Mouse (Mus musculus): ENCODE results near the gene Cdk5r1. TPM values are rescaled to one million over a fixed set of nuclear protein-coding genes. Genes with fewer than 3 reads are reported as not detected.
"Not testable (repeated sequence)": the region's sequence is repeated elsewhere in the genome, so short reads cannot be mapped to it uniquely, and the experiment has no call there.

Cdk5r1 gene
- polyA plus RNA-seq, 1 experiment from 2014 or later = 20.9 TPM

GRCm38 (mm10) chr11:80453198-80453597 lies 23.6 kb upstream of the Cdk5r1 start:
- Histone ChIP-seq H3K36me3 (ENCODE audit: control insufficient read depth, insufficient read depth, low read length) (peaks cover 2% of the 10 kb centered on the region), H3K27ac (ENCODE audit: low read depth, low read length) (no peak overlapping the region)
- 100% methylated on average over 1 of the region's 1 CpGs for WGBS

GRCm38 (mm10) chr11:80463605-80464130 lies 13.2 kb upstream of the Cdk5r1 start:
- ATAC-seq (ENCODE audit: insufficient read depth, low FRiP score, low TSS enrichment) = not testable (repeated sequence)
- 88% methylated on average over 4 of the region's 4 CpGs for WGBS

More at GRCm38 (mm10) chr11:80453198-80453597, 23.6 kb upstream of the Cdk5r1 start:
- no peaks in the 10 kb centered on the region for H3K9me3 ChIP-seq (ENCODE audit: control insufficient read depth, low read length)
- H3K4me3 ChIP-seq (ENCODE audit: low read depth, low read length) = no peak overlapping the region
- H3K4me2 ChIP-seq (ENCODE audit: low read depth) = no peak overlapping the region
- DNase-seq (ENCODE audit: low spot score) (no peak), ATAC-seq (ENCODE audit: insufficient read depth, low FRiP score, low TSS enrichment) (no peak)
- no peak overlapping the region for H3K9ac ChIP-seq (ENCODE audit: low read length)
- no peaks in the 10 kb centered on the region for H3K4me1 ChIP-seq (ENCODE audit: control insufficient read depth, insufficient read depth, low read length)
- no peaks in the 10 kb centered on the region for H3K27me3 ChIP-seq (ENCODE audit: control insufficient read depth, insufficient read depth, low read length)

GRCm38 (mm10) chr11:80471836-80472605 lies 4.8 kb upstream of the Cdk5r1 start:
- Histone ChIP-seq H3K9me3 (ENCODE audit: control insufficient read depth, low read length) (no peaks in the 10 kb centered on the region), H3K4me2 (ENCODE audit: low read depth) (no peak overlapping the region), H3K36me3 (ENCODE audit: control insufficient read depth, insufficient read depth, low read length) (peaks cover 5% of the 10 kb centered on the region), H3K27ac (ENCODE audit: low read depth, low read length) (no peak overlapping the region), H3K4me1 (ENCODE audit: control insufficient read depth, insufficient read depth, low read length) (0 out of 2 replicates have a peak, but pooled peaks cover 2% of the 10 kb centered on the region), H3K9ac (ENCODE audit: low read length) (no peak overlapping the region), H3K4me3 (ENCODE audit: low read depth, low read length) (no peak overlapping the region), H3K27me3 (ENCODE audit: control insufficient read depth, insufficient read depth, low read length) (no peaks in the 10 kb centered on the region)
- ATAC-seq (ENCODE audit: insufficient read depth, low FRiP score, low TSS enrichment) (no peak), DNase-seq (ENCODE audit: low spot score) (no peak)
- WGBS = 83% methylated on average over 16 of the region's 16 CpGs

More at GRCm38 (mm10) chr11:80463605-80464130, 13.2 kb upstream of the Cdk5r1 start:
- peaks cover 18% of the 10 kb centered on the region for H3K36me3 ChIP-seq (ENCODE audit: control insufficient read depth, insufficient read depth, low read length)
- not testable (repeated sequence) for DNase-seq (ENCODE audit: low spot score); H3K9me3 ChIP-seq (ENCODE audit: control insufficient read depth, low read length); H3K4me2 ChIP-seq (ENCODE audit: low read depth); H3K4me1 ChIP-seq (ENCODE audit: control insufficient read depth, insufficient read depth, low read length); H3K27ac ChIP-seq (ENCODE audit: low read depth, low read length); H3K4me3 ChIP-seq (ENCODE audit: low read depth, low read length); H3K27me3 ChIP-seq (ENCODE audit: control insufficient read depth, insufficient read depth, low read length); H3K9ac ChIP-seq (ENCODE audit: low read length)

- no peak for ATAC-seq (ENCODE audit: insufficient read depth, low FRiP score, low TSS enrichment)
- peaks cover 5% of the 10 kb centered on the region for H3K36me3 ChIP-seq (ENCODE audit: control insufficient read depth, insufficient read depth, low read length)
Measured at GRCm38 (mm10) chr11:80474175-80474691, 2.6 kb upstream of the Cdk5r1 start.

GRCm38 (mm10) chr11:80474846-80475245 lies 2.0 kb upstream of the Cdk5r1 start:
- Histone ChIP-seq H3K9me3 (ENCODE audit: control insufficient read depth, low read length) (no peaks in the 10 kb centered on the region), H3K9ac (ENCODE audit: low read length) (no peak overlapping the region), H3K36me3 (ENCODE audit: control insufficient read depth, insufficient read depth, low read length) (peaks cover 4% of the 10 kb centered on the region), H3K4me3 (ENCODE audit: low read depth, low read length) (no peak overlapping the region), H3K27ac (ENCODE audit: low read depth, low read length) (no peak overlapping the region), H3K4me1 (ENCODE audit: control insufficient read depth, insufficient read depth, low read length) (peaks cover 11% of the 10 kb centered on the region), H3K4me2 (ENCODE audit: low read depth) (no peak overlapping the region), H3K27me3 (ENCODE audit: control insufficient read depth, insufficient read depth, low read length) (peaks cover 7% of the 10 kb centered on the region; the same call in 1 of the 2 replicates)
- 96% methylated on average over 11 of the region's 11 CpGs for WGBS
- DNase-seq (ENCODE audit: low spot score) = no peak
- no peak for ATAC-seq (ENCODE audit: insufficient read depth, low FRiP score, low TSS enrichment)

More at GRCm38 (mm10) chr11:80474175-80474691, 2.6 kb upstream of the Cdk5r1 start:
- Histone ChIP-seq H3K9ac (ENCODE audit: low read length) (no peak overlapping the region), H3K27ac (ENCODE audit: low read depth, low read length) (no peak overlapping the region), H3K9me3 (ENCODE audit: control insufficient read depth, low read length) (no peaks in the 10 kb centered on the region), H3K4me3 (ENCODE audit: low read depth, low read length) (no peak overlapping the region), H3K27me3 (ENCODE audit: control insufficient read depth, insufficient read depth, low read length) (peaks cover 7% of the 10 kb centered on the region; the same call in 1 of the 2 replicates), H3K4me2 (ENCODE audit: low read depth) (no peak overlapping the region), H3K4me1 (ENCODE audit: control insufficient read depth, insufficient read depth, low read length) (peaks cover 8% of the 10 kb centered on the region; the same call in 1 of the 2 replicates)
- WGBS = 72% methylated on average over 2 of the region's 2 CpGs
- peak; percentile 40 for DNase-seq (ENCODE audit: low spot score)

- Histone ChIP-seq H3K9me3 (ENCODE audit: control insufficient read depth, low read length) (no peaks in the 10 kb centered on the region), H3K36me3 (ENCODE audit: control insufficient read depth, insufficient read depth, low read length) (no peaks in the 10 kb centered on the region; the same call in 1 of the 2 replicates), H3K4me2 (ENCODE audit: low read depth) (no peak overlapping the region), H3K27ac (ENCODE audit: low read depth, low read length) (no peak overlapping the region), H3K9ac (ENCODE audit: low read length) (no peak overlapping the region), H3K4me1 (ENCODE audit: control insufficient read depth, insufficient read depth, low read length) (peaks cover 11% of the 10 kb centered on the region), H3K27me3 (ENCODE audit: control insufficient read depth, insufficient read depth, low read length) (peaks cover 7% of the 10 kb centered on the region; the same call in 1 of the 2 replicates), H3K4me3 (ENCODE audit: low read depth, low read length) (no peak overlapping the region)
- 83% methylated on average over 9 of the region's 9 CpGs for WGBS
- no peak for ATAC-seq (ENCODE audit: insufficient read depth, low FRiP score, low TSS enrichment)
- DNase-seq (ENCODE audit: low spot score) = no peak
Measured at GRCm38 (mm10) chr11:80475544-80475943, 1.3 kb upstream of the Cdk5r1 start.

GRCm38 (mm10) chr11:80477341-80478199 lies 747 bp downstream of the Cdk5r1 start:
- Histone ChIP-seq H3K9me3 (ENCODE audit: control insufficient read depth, low read length) (no peaks in the 10 kb centered on the region), H3K27me3 (ENCODE audit: control insufficient read depth, insufficient read depth, low read length) (peaks cover 7% of the 10 kb centered on the region; the same call in 1 of the 2 replicates), H3K9ac (ENCODE audit: low read length) (peak overlapping the region; percentile 84), H3K4me1 (ENCODE audit: control insufficient read depth, insufficient read depth, low read length) (peaks cover 11% of the 10 kb centered on the region), H3K4me2 (ENCODE audit: low read depth) (peak overlapping the region; percentile 96), H3K36me3 (ENCODE audit: control insufficient read depth, insufficient read depth, low read length) (no peaks in the 10 kb centered on the region), H3K27ac (ENCODE audit: low read depth, low read length) (peak overlapping the region; percentile 69), H3K4me3 (ENCODE audit: low read depth, low read length) (peak overlapping the region; percentile 67)
- ATAC-seq (ENCODE audit: insufficient read depth, low FRiP score, low TSS enrichment) = 0 out of 2 replicates have a peak, but pooled peaks have one; percentile 16
- WGBS = 16% methylated on average over 53 of the region's 55 CpGs
- peak; percentile 31 for DNase-seq (ENCODE audit: low spot score)

- peak overlapping the region; percentile 67 for H3K4me3 ChIP-seq (ENCODE audit: low read depth, low read length)
- no peaks in the 10 kb centered on the region for H3K36me3 ChIP-seq (ENCODE audit: control insufficient read depth, insufficient read depth, low read length)
- peaks cover 7% of the 10 kb centered on the region; the same call in 1 of the 2 replicates for H3K27me3 ChIP-seq (ENCODE audit: control insufficient read depth, insufficient read depth, low read length)
- 57% methylated on average over 14 of the region's 14 CpGs for WGBS
- peaks cover 11% of the 10 kb centered on the region for H3K4me1 ChIP-seq (ENCODE audit: control insufficient read depth, insufficient read depth, low read length)
- no peaks in the 10 kb centered on the region for H3K9me3 ChIP-seq (ENCODE audit: control insufficient read depth, low read length)
- H3K4me2 ChIP-seq (ENCODE audit: low read depth) = peak overlapping the region; percentile 96
- peak overlapping the region; percentile 84 for H3K9ac ChIP-seq (ENCODE audit: low read length)
- DNase-seq (ENCODE audit: low spot score) (no peak), ATAC-seq (ENCODE audit: insufficient read depth, low FRiP score, low TSS enrichment) (no peak)
- no peak overlapping the region for H3K27ac ChIP-seq (ENCODE audit: low read depth, low read length)
Measured at GRCm38 (mm10) chr11:80478694-80479412, 2.0 kb downstream of the Cdk5r1 start.
